Mouse (Mus musculus) liver, embryonic 15.5 days (tissue): ENCODE results near the gene 1600002K03Rik. TPM values are rescaled to one million over a fixed set of nuclear protein-coding genes. Genes with fewer than 3 reads are reported as not detected.
A peak's percentile ranks its signal among the peaks of the same experiment; 100 is the strongest.

ENCODE experiments used
- ATAC-seq: fragments of 200-750 bp; cut with Nextera tagmentation; 2 replicates; pipeline ENCODE4 v1.8.0; 2017; ENCODE audit warnings: moderate number of reproducible peaks, mild to moderate bottlenecking, moderate library complexity; ENCODE audit not compliant: insufficient read depth
- H3K27ac ChIP-seq: fragments of 300-500 bp; sonication (generic); replicated peaks from 2 replicates; pipeline ENCODE4 v1.5.1; 2015; ENCODE audit warnings: mild to moderate bottlenecking, inconsistent platforms
- H3K27me3 ChIP-seq: fragments of 300-500 bp; sonication (generic); 2 replicates; pipeline ENCODE4 v1.6.1; 2015; ENCODE audit warnings: mild to moderate bottlenecking, inconsistent platforms
- H3K36me3 ChIP-seq: fragments of 300-500 bp; sonication (generic); replicated peaks from 2 replicates; pipeline ENCODE4 v1.6.1; 2015; ENCODE audit warnings: moderate library complexity, mild to moderate bottlenecking, inconsistent platforms
- H3K4me1 ChIP-seq: fragments of 300-500 bp; sonication (generic); replicated peaks from 2 replicates; pipeline ENCODE4 v1.6.1; 2015; ENCODE audit warnings: inconsistent platforms
- H3K4me2 ChIP-seq: fragments of 300-500 bp; sonication (generic); 2 replicates; pipeline ENCODE4 v1.6.1; 2015; ENCODE audit warnings: moderate library complexity, mild to moderate bottlenecking, inconsistent platforms
- H3K4me3 ChIP-seq: fragments of 300-500 bp; sonication (generic); replicated peaks from 2 replicates; pipeline ENCODE4 v1.5.1; 2015; ENCODE audit warnings: mild to moderate bottlenecking, inconsistent platforms
- H3K9ac ChIP-seq: fragments of 300-500 bp; sonication (generic); 2 replicates; pipeline ENCODE4 v1.6.1; 2015; ENCODE audit warnings: moderate library complexity, mild to moderate bottlenecking, inconsistent platforms
- H3K9me3 ChIP-seq: fragments of 300-500 bp; sonication (generic); replicated peaks from 2 replicates; pipeline ENCODE4 v1.6.1; 2016; ENCODE audit warnings: inconsistent platforms
- WGBS: fragments of 180-500 bp; shearing (Covaris S2); methylation state at CpG from one replicate; pipeline ENCODE4 v1.1.7; 2015; ENCODE audit warnings: mixed read lengths; ENCODE audit not compliant: insufficient replicate concordance; 5-methylcytosine and 5-hydroxymethylcytosine counted together
- polyA plus RNA-seq: library from polyadenylated mRNA; unstranded; fragments of >200 nt; fragmentation: Nextera tagmentation; extraction: Ambion mirVana; gene quantifications from 2 replicates; pipeline ENCODE4 v1.2.1, GENCODE M21; 2015

The 1600002K03Rik gene
- polyA plus RNA-seq, 1 experiment from 2014 or later: 10.1 TPM

DNA sequence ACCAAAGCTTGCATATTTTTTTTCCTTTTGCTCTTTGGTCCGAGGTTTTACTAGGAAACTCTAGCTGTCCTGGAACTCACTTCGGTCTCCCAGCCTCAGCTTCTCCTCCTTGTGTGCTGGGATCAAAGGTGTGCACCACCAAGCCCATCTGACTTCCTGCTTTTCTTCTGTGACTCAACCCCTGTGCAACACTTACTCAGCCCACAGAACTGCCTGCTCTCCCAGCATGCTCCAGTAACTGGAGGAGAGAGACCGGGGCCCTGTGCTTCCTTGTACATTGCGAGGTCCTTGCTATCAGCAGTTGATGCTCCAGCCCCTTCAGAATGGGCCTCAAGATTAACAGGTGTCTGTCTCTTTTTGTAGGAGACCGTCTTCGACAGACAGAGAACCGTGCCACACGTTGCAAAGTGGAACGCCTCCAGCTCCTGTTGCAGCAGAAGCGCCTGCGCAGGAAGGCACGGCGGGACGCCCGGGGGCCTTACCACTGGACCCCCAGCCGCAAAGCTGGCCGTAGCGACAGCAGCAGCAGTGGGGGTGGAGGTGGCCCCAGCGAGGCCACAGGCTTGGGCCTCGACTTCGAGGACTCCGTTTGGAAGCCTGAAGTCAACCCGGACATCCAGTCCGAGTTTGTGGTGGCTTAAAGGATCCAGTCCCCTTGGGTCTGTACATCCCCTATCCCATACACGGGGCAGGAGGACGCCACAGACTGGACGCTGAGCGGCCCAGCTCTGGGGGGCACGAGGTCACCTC lies 16.6 kb upstream of the 1600002K03Rik start:
- H3K36me3 ChIP-seq: peaks cover 65% of the 10 kb centered on the region
- H3K27me3 ChIP-seq: no peaks in the 10 kb centered on the region
- peak overlapping the region; percentile 19 for H3K27ac ChIP-seq
- H3K9me3 ChIP-seq: no peaks in the 10 kb centered on the region
- H3K4me1 ChIP-seq: peaks cover 97% of the 10 kb centered on the region
- H3K4me2 ChIP-seq: no peak overlapping the region
- H3K4me3 ChIP-seq: no peak overlapping the region
- WGBS: 79% methylated on average over 29 of the region's 29 CpGs
- no peak overlapping the region for H3K9ac ChIP-seq
- ATAC-seq: no peak

DNA sequence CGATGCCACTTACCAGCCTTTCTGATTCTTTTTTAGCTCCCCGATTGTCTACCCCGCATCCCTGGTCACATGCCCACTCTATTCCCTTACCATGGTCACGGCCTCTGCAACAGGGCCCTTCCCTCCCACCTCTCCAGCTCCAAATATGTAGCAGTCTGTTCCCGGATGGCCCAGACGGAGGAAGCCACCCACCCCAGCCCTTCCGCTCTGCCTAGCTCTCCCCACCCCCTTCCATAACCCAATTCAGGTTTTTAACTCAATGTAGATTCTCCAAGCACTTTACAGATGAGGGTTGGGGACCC lies 16.0 kb upstream of the 1600002K03Rik start:
- H3K4me2 ChIP-seq: no peak overlapping the region
- H3K9me3 ChIP-seq: no peaks in the 10 kb centered on the region
- H3K9ac ChIP-seq: no peak overlapping the region
- no peak for ATAC-seq
- peaks cover 97% of the 10 kb centered on the region for H3K4me1 ChIP-seq
- H3K27me3 ChIP-seq: no peaks in the 10 kb centered on the region
- no peak overlapping the region for H3K4me3 ChIP-seq
- 0 out of 2 replicates have a peak overlapping the region, but pooled peaks have one; percentile 19 for H3K27ac ChIP-seq
- H3K36me3 ChIP-seq: peaks cover 60% of the 10 kb centered on the region
- 78% methylated on average over 7 of the region's 7 CpGs for WGBS

GRCm38 (mm10) chr10:80157141-80157929 lies 15.4 kb upstream of the 1600002K03Rik start:
- 70% methylated on average over 15 of the region's 15 CpGs for WGBS
- Histone ChIP-seq H3K4me1 (peaks cover 97% of the 10 kb centered on the region), H3K27me3 (no peaks in the 10 kb centered on the region), H3K9me3 (no peaks in the 10 kb centered on the region), H3K36me3 (peaks cover 53% of the 10 kb centered on the region), H3K9ac (no peak overlapping the region), H3K27ac (peak overlapping the region; percentile 85; the same call in 1 of the 2 replicates), H3K4me2 (no peak overlapping the region), H3K4me3 (no peak overlapping the region)
- no peak for ATAC-seq

DNA sequence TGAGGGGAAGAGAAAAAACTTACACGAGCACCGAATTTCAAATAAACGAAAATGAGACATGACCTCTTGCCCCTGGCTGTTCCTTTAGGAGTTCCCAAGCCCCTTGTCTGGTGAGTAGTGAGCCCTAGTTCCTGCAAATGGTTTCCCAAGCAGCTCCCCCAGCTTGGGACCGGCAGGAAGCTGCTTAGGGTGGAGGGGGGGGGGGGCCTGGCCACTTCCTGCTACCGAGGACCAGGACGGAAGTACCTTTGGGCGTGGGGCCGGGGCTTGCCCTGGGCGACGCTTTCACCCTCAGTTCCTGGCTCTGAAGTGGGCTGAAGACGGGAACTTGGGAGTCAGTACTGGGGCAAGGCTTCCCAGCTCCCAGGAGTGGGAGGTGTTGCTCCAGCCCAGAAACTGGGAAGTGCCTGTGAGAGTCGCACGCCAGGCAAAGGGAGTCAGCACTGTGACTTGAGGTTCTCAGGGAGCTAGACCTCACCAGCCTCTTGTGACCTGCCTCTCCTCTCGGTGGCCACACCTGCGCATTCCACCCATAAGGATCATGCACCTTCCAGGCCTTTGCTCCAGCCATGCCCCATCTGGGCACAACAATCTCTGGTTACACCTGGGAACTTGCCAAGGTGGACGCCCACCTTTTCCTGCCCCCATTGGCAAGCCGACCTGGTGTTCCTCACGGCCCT lies 14.3 kb upstream of the 1600002K03Rik start:
- Histone ChIP-seq H3K9me3 (no peaks in the 10 kb centered on the region), H3K36me3 (peaks cover 43% of the 10 kb centered on the region), H3K27ac (peak overlapping the region; percentile 85), H3K27me3 (no peaks in the 10 kb centered on the region), H3K4me1 (peaks cover 97% of the 10 kb centered on the region), H3K4me2 (peak overlapping the region; percentile 97), H3K9ac (peak overlapping the region; percentile 50; the same call in 1 of the 2 replicates), H3K4me3 (peak overlapping the region; percentile 64; the same call in 1 of the 2 replicates)
- WGBS: 9% methylated on average over 18 of the region's 18 CpGs
- no peak for ATAC-seq

GRCm38 (mm10) chr10:80159021-80159560 lies 13.7 kb upstream of the 1600002K03Rik start:
- Histone ChIP-seq H3K4me1 (peaks cover 96% of the 10 kb centered on the region), H3K27ac (peak overlapping the region; percentile 85), H3K4me3 (peak overlapping the region; percentile 64), H3K27me3 (peaks cover 5% of the 10 kb centered on the region; the same call in 1 of the 2 replicates), H3K36me3 (peaks cover 37% of the 10 kb centered on the region), H3K9me3 (no peaks in the 10 kb centered on the region), H3K9ac (peak overlapping the region; percentile 50), H3K4me2 (peak overlapping the region; percentile 97)
- ATAC-seq: peak; percentile 0; the same call in 1 of the 2 replicates
- WGBS: 20% methylated on average over 12 of the region's 12 CpGs

DNA sequence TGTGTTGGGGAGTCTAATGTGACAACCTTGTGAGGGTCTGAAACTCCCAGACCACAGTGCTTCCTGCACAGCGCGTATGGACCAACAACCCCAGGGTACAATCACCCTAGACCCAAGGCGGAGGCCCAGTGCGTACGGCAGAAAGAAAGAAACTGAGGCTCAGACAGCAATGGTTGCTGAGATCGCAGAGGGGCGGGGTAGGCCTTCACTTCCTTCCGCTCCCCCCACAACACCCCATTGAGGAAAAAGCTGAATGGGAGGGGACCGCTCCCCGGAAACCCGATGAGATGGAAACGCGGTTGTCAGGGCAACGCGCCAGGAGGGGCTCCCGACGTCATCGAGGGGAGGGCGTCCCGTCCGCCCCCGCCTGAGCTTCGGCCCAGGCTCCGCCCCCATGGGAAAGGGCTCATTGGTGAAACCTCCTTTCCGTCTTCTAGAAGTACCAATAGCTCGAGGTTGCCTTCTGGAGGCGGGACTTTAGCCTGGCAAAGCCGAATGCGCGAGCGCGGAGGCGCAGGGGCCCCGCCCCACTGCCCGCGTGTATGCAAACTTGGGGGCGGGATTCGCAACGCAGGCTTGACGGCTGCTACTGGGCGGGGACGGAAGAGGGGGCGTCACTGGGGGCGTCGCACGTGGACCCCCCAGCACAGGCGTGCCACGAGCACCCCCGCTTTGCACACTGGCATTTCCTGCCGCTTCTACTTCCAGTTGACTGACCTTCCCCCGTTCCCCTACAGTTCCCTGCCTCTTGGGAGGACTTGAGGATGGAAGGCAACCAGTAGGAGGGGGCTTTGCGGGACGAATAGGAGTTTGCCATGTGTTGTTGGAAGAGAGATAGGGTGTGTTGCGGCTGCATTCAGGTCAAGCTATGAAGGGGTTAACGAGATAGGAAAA lies 12.9 kb upstream of the 1600002K03Rik start:
- H3K4me3 ChIP-seq: peak overlapping the region; percentile 64
- ATAC-seq: peak; percentile 80
- H3K9ac ChIP-seq: peak overlapping the region; percentile 50
- under 1% methylated on average over 55 of the region's 55 CpGs for WGBS
- peak overlapping the region; percentile 94 for H3K27ac ChIP-seq
- peak overlapping the region; percentile 97 for H3K4me2 ChIP-seq
- no peaks in the 10 kb centered on the region for H3K9me3 ChIP-seq
- peaks cover 8% of the 10 kb centered on the region; the same call in 1 of the 2 replicates for H3K27me3 ChIP-seq
- peaks cover 30% of the 10 kb centered on the region for H3K36me3 ChIP-seq
- H3K4me1 ChIP-seq: peaks cover 96% of the 10 kb centered on the region

DNA sequence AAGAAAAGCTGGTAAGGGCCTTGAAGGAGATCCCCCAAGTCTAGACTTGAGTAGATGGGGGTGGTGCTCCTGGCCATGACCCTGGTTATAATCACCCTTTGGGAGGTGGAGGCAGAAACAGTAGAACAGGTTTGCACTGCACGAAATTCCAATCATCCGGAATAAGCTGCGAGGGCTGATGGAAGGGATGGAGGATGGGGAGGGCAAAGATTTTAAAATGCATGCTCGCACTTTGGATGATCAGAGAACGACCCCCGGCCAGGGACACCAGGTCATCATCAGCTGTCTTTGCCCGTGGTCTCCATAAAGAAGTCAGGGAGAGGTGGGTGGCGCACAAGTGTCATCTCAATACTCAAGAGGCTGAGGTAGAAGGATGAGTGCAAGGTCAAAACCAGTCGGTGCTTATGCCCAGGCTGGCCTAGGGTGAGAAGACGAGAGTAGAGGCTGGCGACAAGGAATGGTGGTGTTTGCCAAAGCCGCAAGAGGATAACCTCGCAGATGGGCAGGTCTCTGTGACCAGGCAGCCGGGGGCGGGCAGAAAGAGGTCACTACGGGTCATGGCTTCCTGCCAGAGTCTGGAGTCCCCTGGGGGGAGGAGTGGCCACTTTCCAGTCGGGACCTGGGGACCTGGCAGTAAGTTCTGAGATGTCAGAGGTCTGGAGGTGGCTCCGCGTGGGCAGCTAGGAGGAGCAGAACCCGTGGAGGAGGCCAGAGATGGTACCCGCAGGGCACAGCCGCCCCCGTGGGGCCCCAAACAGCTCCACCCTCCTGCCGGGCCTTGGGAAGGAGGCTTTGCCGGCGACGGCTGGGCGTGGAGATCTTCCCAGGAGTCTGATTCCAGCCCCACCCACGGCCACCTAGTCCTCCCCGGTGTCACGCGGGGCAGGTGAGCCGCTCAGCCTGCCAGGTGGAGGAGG lies 12.0 kb upstream of the 1600002K03Rik start:
- Histone ChIP-seq H3K9me3 (no peaks in the 10 kb centered on the region), H3K4me2 (peak overlapping the region; percentile 97), H3K4me1 (peaks cover 96% of the 10 kb centered on the region), H3K9ac (peak overlapping the region; percentile 48), H3K4me3 (peak overlapping the region; percentile 64), H3K27ac (peak overlapping the region; percentile 94), H3K27me3 (peaks cover 8% of the 10 kb centered on the region; the same call in 1 of the 2 replicates), H3K36me3 (peaks cover 21% of the 10 kb centered on the region)
- WGBS: 1% methylated on average over 33 of the region's 33 CpGs
- ATAC-seq: peak; percentile 35

GRCm38 (mm10) chr10:80161522-80162242 lies 11.1 kb upstream of the 1600002K03Rik start:
- peaks cover 11% of the 10 kb centered on the region for H3K36me3 ChIP-seq
- ATAC-seq: no peak
- peak overlapping the region; percentile 94 for H3K27ac ChIP-seq
- peaks cover 8% of the 10 kb centered on the region; the same call in 1 of the 2 replicates for H3K27me3 ChIP-seq
- H3K4me1 ChIP-seq: peaks cover 96% of the 10 kb centered on the region
- 23% methylated on average over 7 of the region's 7 CpGs for WGBS
- H3K9me3 ChIP-seq: no peaks in the 10 kb centered on the region
- peak overlapping the region; percentile 97 for H3K4me2 ChIP-seq
- peak overlapping the region; percentile 48 for H3K9ac ChIP-seq
- H3K4me3 ChIP-seq: peak overlapping the region; percentile 64

DNA sequence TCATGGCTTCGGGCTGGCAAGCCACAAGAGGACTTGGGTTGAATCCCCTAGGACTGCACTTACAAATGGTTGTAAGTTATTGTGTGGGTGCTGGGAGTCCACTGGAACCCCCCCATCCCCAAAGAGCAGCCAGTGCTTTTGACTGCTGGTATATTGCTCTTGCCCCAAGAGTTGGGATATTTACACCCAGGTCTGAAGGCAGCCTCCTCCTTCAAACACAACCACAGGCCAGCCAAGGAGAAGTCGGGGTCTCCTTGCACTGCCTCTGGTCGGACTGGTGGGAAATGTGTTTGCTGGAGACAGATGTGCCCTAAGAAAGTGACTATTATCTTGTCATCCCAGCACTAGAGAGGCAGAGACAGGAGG lies 10.5 kb upstream of the 1600002K03Rik start:
- no peak for ATAC-seq
- peak overlapping the region; percentile 94 for H3K27ac ChIP-seq
- peak overlapping the region; percentile 97 for H3K4me2 ChIP-seq
- H3K9ac ChIP-seq: no peak overlapping the region
- H3K27me3 ChIP-seq: peaks cover 8% of the 10 kb centered on the region; the same call in 1 of the 2 replicates
- H3K9me3 ChIP-seq: no peaks in the 10 kb centered on the region
- peaks cover 96% of the 10 kb centered on the region for H3K4me1 ChIP-seq
- H3K4me3 ChIP-seq: no peak overlapping the region
- WGBS: 63% methylated on average over 3 of the region's 3 CpGs
- H3K36me3 ChIP-seq: peaks cover 6% of the 10 kb centered on the region
